Mouse (Mus musculus) CH12F3 (cell line): ENCODE measurements at regions not wholly inside any gene's neighbourhood (a gene's known extent, or its start where the extent isn't known, plus 50 kb on each side); places are given as distances from the start of the nearest gene placed in this dataset.

Source experiments
- in situ Hi-C: fragments of 300-500 bp; cut with MboI; formaldehyde crosslinking; loops from 2 replicates; pipeline ENCODE4 v1.14.3; 2020; ENCODE audit warnings: low sequenced_read_pairs

DNA sequence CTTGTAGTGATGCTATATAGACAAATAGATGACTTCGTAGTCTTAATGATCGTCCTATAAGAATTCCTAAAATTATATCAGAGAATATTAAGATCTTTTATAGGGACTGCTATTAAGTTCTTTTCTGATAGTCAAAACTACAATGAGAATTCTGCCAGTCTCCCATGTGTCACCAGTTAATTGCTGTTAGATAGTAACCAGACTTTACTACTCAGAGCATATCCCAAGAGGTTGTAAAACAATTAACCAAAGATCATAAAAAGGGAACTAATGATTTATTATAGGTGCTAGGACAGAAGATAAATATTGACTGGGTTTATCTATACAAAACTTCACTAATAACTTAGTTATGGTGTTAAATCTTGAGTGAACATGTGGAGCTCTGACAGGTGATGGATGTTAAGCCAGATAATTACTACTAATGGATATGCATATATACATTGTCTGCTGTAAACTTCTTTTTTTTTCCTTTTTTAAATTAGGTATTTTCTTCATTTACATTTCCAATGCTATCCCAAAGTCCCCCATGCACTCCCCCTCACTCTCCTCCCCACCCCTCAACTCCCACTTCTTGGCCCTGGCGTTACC lies 615.5 kb downstream of the Prdm13 start:
- in situ Hi-C loops, result no loop called here
